Comparison of ENCODE assay signal across 8 mouse cellular contexts in the genomic region with DNA sequence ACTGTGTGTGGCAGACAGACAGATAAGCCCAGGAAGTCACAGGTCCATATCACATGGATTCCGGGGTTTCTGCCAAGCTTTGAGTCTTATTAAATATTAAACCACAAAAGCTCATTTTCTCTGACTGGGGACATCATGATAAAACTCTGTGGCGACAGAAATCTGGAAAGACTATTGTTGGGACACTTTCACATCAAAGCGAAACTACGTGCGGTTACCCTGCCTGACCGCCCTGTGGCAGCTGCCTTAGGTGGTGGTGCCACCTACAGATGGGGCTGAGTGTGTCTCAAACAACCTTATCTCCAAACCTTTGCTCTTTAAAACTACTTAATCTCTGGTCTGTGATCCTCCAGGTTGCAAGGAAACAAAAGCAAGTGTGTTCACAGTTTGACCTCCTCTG.
DNase-seq lines count a peak whose midpoint lies in the region; ATAC-seq and TF ChIP-seq lines count a peak whose summit lies in the region.

No protein-coding gene starts in this region.

- 0 out of 2 replicates have a peak, but pooled peaks have one; percentile 63 for ATAC-seq in heart, embryonic 12.5 days (ENCODE audit: insufficient number of reproducible peaks, low FRiP score)
- no peak for ATAC-seq in forebrain, embryonic 14.5 days

- H3K79me2 ChIP-seq in liver, adult 2 months (ENCODE audit: control insufficient read depth, insufficient read depth, low read length) = no peaks in the 10 kb centered on the region

- peak; percentile 52 for DNase-seq in urinary bladder, postnatal 14 days (ENCODE audit: low spot score)
- no peak for DNase-seq in urinary bladder, postnatal 10 days (ENCODE audit: low spot score)
- DNase-seq in liver, adult 2 months (ENCODE audit: extremely low read depth, low read depth, low spot score) = peak; percentile 90
- DNase-seq in spleen, adult 2 months (ENCODE audit: low read depth in 1 of 2, low spot score in 2 of 2) = peak in 1 of 2 experiments; percentile 43
- DNase-seq in right cerebral cortex, adult 18-20 months = no peak
- no peak for DNase-seq in forebrain, embryonic 14.5 days (ENCODE audit: low spot score)

- WGBS in heart, embryonic 12.5 days = 23% methylated on average over 6 of the region's 6 CpGs
- WGBS in liver, adult 2 months = 4% methylated on average over 6 of the region's 6 CpGs
- WGBS in spleen, adult 2 months = 7% methylated on average over 6 of the region's 6 CpGs
- 35% methylated on average over 6 of the region's 6 CpGs for WGBS in forebrain, embryonic 14.5 days

- H3K9ac ChIP-seq in heart, embryonic 12.5 days = no peak overlapping the region
- H3K9ac ChIP-seq in liver, adult 2 months (ENCODE audit: low read depth, low read length) = no peak overlapping the region; the same call in 1 of the 2 replicates
- no peak overlapping the region for H3K9ac ChIP-seq in forebrain, embryonic 14.5 days (ENCODE audit: low read length)

- peak; percentile 98 for TF ChIP-seq CTCF in liver, adult 2 months (IDR thresholded peaks at IDR 0.05; ENCODE audit: low read depth, low read length)
- peak; percentile 43; the same call in 1 of the 2 replicates for TF ChIP-seq CTCF in spleen, adult 2 months (IDR thresholded peaks at IDR 0.05; ENCODE audit: extremely low read depth, insufficient read depth, insufficient read length, insufficient replicate concordance)

- H3K4me1 ChIP-seq in brown adipose tissue, adult 24 weeks (ENCODE audit: control insufficient read depth, insufficient read depth, insufficient read length, low read length) = no peaks in the 10 kb centered on the region
- H3K4me1 ChIP-seq in heart, embryonic 12.5 days (replicated peaks) = peaks cover 16% of the 10 kb centered on the region
- peaks cover 11% of the 10 kb centered on the region; the same call in 1 of the 2 replicates for H3K4me1 ChIP-seq in liver, adult 2 months (ENCODE audit: control insufficient read depth, insufficient read depth, low read length)
- no peaks in the 10 kb centered on the region for H3K4me1 ChIP-seq in spleen, adult 2 months (ENCODE audit: control insufficient read depth, insufficient read depth, insufficient read length)
- H3K4me1 ChIP-seq in forebrain, embryonic 14.5 days (ENCODE audit: control insufficient read depth, insufficient read depth, low read length) = no peaks in the 10 kb centered on the region

- peak overlapping the region; percentile 68; the same call in 1 of the 2 replicates for H3K27ac ChIP-seq in brown adipose tissue, adult 24 weeks (replicated peaks; ENCODE audit: low read depth, low read length)
- H3K27ac ChIP-seq in heart, embryonic 12.5 days (ENCODE audit: poor library complexity, severe bottlenecking) = peak overlapping the region; percentile 60
- 0 out of 2 replicates have a peak overlapping the region, but pooled peaks have one; percentile 14 for H3K27ac ChIP-seq in liver, adult 2 months (replicated peaks; ENCODE audit: insufficient read depth, low read depth, low read length)
- no peak overlapping the region for H3K27ac ChIP-seq in spleen, adult 2 months (ENCODE audit: insufficient read depth, low read length)
- H3K27ac ChIP-seq in forebrain, embryonic 14.5 days (ENCODE audit: low read depth, low read length) = no peak overlapping the region

- H3K4me2 ChIP-seq in heart, embryonic 12.5 days = peak overlapping the region; percentile 50
- H3K4me2 ChIP-seq in forebrain, embryonic 14.5 days (ENCODE audit: low read length) = no peak overlapping the region

- H3K36me3 ChIP-seq in heart, embryonic 12.5 days = no peaks in the 10 kb centered on the region
- H3K36me3 ChIP-seq in liver, adult 2 months (ENCODE audit: control insufficient read depth, insufficient read depth, low read length) = no peaks in the 10 kb centered on the region
- H3K36me3 ChIP-seq in spleen, adult 2 months (ENCODE audit: control insufficient read depth, insufficient read depth, low read length) = no peaks in the 10 kb centered on the region
- no peaks in the 10 kb centered on the region for H3K36me3 ChIP-seq in forebrain, embryonic 14.5 days (ENCODE audit: control insufficient read depth, insufficient read depth, low read length)

- peak overlapping the region; percentile 50 for H3K4me3 ChIP-seq in brown adipose tissue, adult 24 weeks (ENCODE audit: insufficient read depth, low read depth, low read length)
- peak overlapping the region; percentile 22; the same call in 1 of the 2 replicates for H3K4me3 ChIP-seq in heart, embryonic 12.5 days
- peak overlapping the region; percentile 2 for H3K4me3 ChIP-seq in liver, adult 2 months (ENCODE audit: insufficient read depth, low read depth, low read length)
- H3K4me3 ChIP-seq in spleen, adult 2 months (ENCODE audit: extremely low read depth, insufficient read depth, insufficient read length) = peak overlapping the region; percentile 27
- H3K4me3 ChIP-seq in forebrain, embryonic 14.5 days (ENCODE audit: low read depth, low read length) = no peak overlapping the region

- H3K9me3 ChIP-seq in heart, embryonic 12.5 days (replicated peaks) = no peaks in the 10 kb centered on the region
- H3K9me3 ChIP-seq in forebrain, embryonic 14.5 days (replicated peaks; ENCODE audit: control insufficient read depth, low read length) = no peaks in the 10 kb centered on the region

- no peak for TF ChIP-seq POLR2A in liver, adult 2 months (IDR thresholded peaks at IDR 0.05; ENCODE audit: extremely low read depth, insufficient read depth, low read length)
- TF ChIP-seq POLR2A in spleen, adult 2 months (IDR thresholded peaks at IDR 0.05; ENCODE audit: low read depth, low read length) = no peak

- peaks cover 9% of the 10 kb centered on the region for H3K27me3 ChIP-seq in heart, embryonic 12.5 days (replicated peaks)
- no peaks in the 10 kb centered on the region for H3K27me3 ChIP-seq in liver, adult 2 months (ENCODE audit: control insufficient read depth, insufficient read depth, low read length)
- no peaks in the 10 kb centered on the region for H3K27me3 ChIP-seq in spleen, adult 2 months (ENCODE audit: control insufficient read depth, insufficient read depth, low read length)
- no peaks in the 10 kb centered on the region for H3K27me3 ChIP-seq in forebrain, embryonic 14.5 days (replicated peaks; ENCODE audit: control insufficient read depth, insufficient read depth, low read length)

Comparison
In these comparisons a context has a peak if more than half of its experiments do, and no peak if none do; other contexts are left out.
1. DNase-seq: peak in urinary bladder, postnatal 14 days (single experiment) and liver, adult 2 months (single experiment); none in urinary bladder, postnatal 10 days (single experiment), right cerebral cortex, adult 18-20 months (single experiment) and forebrain, embryonic 14.5 days (single experiment).
2. H3K27ac ChIP-seq: peak in brown adipose tissue, adult 24 weeks (single experiment), heart, embryonic 12.5 days (single experiment) and liver, adult 2 months (single experiment); none in spleen, adult 2 months (single experiment) and forebrain, embryonic 14.5 days (single experiment).